Mouse (Mus musculus): Measurements from ENCODE around the gene Nop10. TPM values are rescaled to one million over a fixed set of nuclear protein-coding genes. Genes with fewer than 3 reads are reported as not detected.

Nop10 gene
- polyA plus RNA-seq, 1 experiment, result 108 TPM

- Histone ChIP-seq H3K27ac (ENCODE audit: control insufficient read depth, insufficient read depth, low read depth, low read length) (no peak overlapping the region), H3K36me3 (ENCODE audit: control insufficient read depth, insufficient read depth, low read length) (no peaks in the 10 kb centered on the region), H3K27me3 (ENCODE audit: control insufficient read depth, insufficient read depth, low read length) (no peaks in the 10 kb centered on the region), H3K4me3 (ENCODE audit: control insufficient read depth, low read depth, low read length) (no peak overlapping the region), H3K4me1 (ENCODE audit: control insufficient read depth, insufficient read depth, low read length) (no peaks in the 10 kb centered on the region)
- no peak for TF ChIP-seq POLR2A (IDR thresholded peaks at IDR 0.05; ENCODE audit: control insufficient read depth, low read depth, low read length)
- no peak for TF ChIP-seq CTCF (IDR thresholded peaks at IDR 0.05; ENCODE audit: control insufficient read depth, insufficient read depth, insufficient replicate concordance, low read depth, low read length)
Measured at GRCm38 (mm10) chr2:112292823-112293222, 31.1 kb downstream of the Nop10 start.

GRCm38 (mm10) chr2:112296211-112296610 lies 34.5 kb downstream of the Nop10 start:
- no peak for TF ChIP-seq CTCF (IDR thresholded peaks at IDR 0.05; ENCODE audit: control insufficient read depth, insufficient read depth, insufficient replicate concordance, low read depth, low read length)
- no peak for TF ChIP-seq POLR2A (IDR thresholded peaks at IDR 0.05; ENCODE audit: control insufficient read depth, low read depth, low read length)
- H3K4me3 ChIP-seq (ENCODE audit: control insufficient read depth, low read depth, low read length), result no peak overlapping the region
- H3K27ac ChIP-seq (ENCODE audit: control insufficient read depth, insufficient read depth, low read depth, low read length), result no peak overlapping the region
- no peaks in the 10 kb centered on the region for H3K27me3 ChIP-seq (ENCODE audit: control insufficient read depth, insufficient read depth, low read length)
- H3K4me1 ChIP-seq (ENCODE audit: control insufficient read depth, insufficient read depth, low read length), result no peaks in the 10 kb centered on the region
- H3K36me3 ChIP-seq (ENCODE audit: control insufficient read depth, insufficient read depth, low read length), result no peaks in the 10 kb centered on the region

- Histone ChIP-seq H3K27me3 (ENCODE audit: control insufficient read depth, insufficient read depth, low read length) (no peaks in the 10 kb centered on the region), H3K27ac (ENCODE audit: control insufficient read depth, insufficient read depth, low read depth, low read length) (no peak overlapping the region), H3K4me3 (ENCODE audit: control insufficient read depth, low read depth, low read length) (no peak overlapping the region), H3K36me3 (ENCODE audit: control insufficient read depth, insufficient read depth, low read length) (no peaks in the 10 kb centered on the region), H3K4me1 (ENCODE audit: control insufficient read depth, insufficient read depth, low read length) (no peaks in the 10 kb centered on the region)
- TF ChIP-seq POLR2A (IDR thresholded peaks at IDR 0.05; ENCODE audit: control insufficient read depth, low read depth, low read length) (no peak), CTCF (IDR thresholded peaks at IDR 0.05; ENCODE audit: control insufficient read depth, insufficient read depth, insufficient replicate concordance, low read depth, low read length) (no peak)
Measured at GRCm38 (mm10) chr2:112298221-112298620, 36.5 kb downstream of the Nop10 start.

- TF ChIP-seq POLR2A (IDR thresholded peaks at IDR 0.05; ENCODE audit: control insufficient read depth, low read depth, low read length), result no peak
- TF ChIP-seq CTCF (IDR thresholded peaks at IDR 0.05; ENCODE audit: control insufficient read depth, insufficient read depth, insufficient replicate concordance, low read depth, low read length), result no peak
- H3K27ac ChIP-seq (ENCODE audit: control insufficient read depth, insufficient read depth, low read depth, low read length), result no peak overlapping the region
- H3K27me3 ChIP-seq (ENCODE audit: control insufficient read depth, insufficient read depth, low read length), result no peaks in the 10 kb centered on the region
- no peaks in the 10 kb centered on the region for H3K4me1 ChIP-seq (ENCODE audit: control insufficient read depth, insufficient read depth, low read length)
- H3K36me3 ChIP-seq (ENCODE audit: control insufficient read depth, insufficient read depth, low read length), result no peaks in the 10 kb centered on the region
- no peak overlapping the region for H3K4me3 ChIP-seq (ENCODE audit: control insufficient read depth, low read depth, low read length)
Measured at GRCm38 (mm10) chr2:112308671-112309070, 46.9 kb downstream of the Nop10 start.

- Histone ChIP-seq H3K4me1 (ENCODE audit: control insufficient read depth, insufficient read depth, low read length) (no peaks in the 10 kb centered on the region), H3K27me3 (ENCODE audit: control insufficient read depth, insufficient read depth, low read length) (no peaks in the 10 kb centered on the region), H3K4me3 (ENCODE audit: control insufficient read depth, low read depth, low read length) (no peak overlapping the region), H3K27ac (ENCODE audit: control insufficient read depth, insufficient read depth, low read depth, low read length) (no peak overlapping the region), H3K36me3 (ENCODE audit: control insufficient read depth, insufficient read depth, low read length) (no peaks in the 10 kb centered on the region)
- TF ChIP-seq CTCF (IDR thresholded peaks at IDR 0.05; ENCODE audit: control insufficient read depth, insufficient read depth, insufficient replicate concordance, low read depth, low read length) (no peak), POLR2A (IDR thresholded peaks at IDR 0.05; ENCODE audit: control insufficient read depth, low read depth, low read length) (no peak)
Measured at GRCm38 (mm10) chr2:112309161-112309600, 47.5 kb downstream of the Nop10 start.

Other genes with a start within 250 kb of the Nop10 start
- gene Olfr1310, start 249.2 kb upstream of the Nop10 start, polyA plus RNA-seq (2012; rRNA removed), result not detected in 2 replicates
- gene Olfr1311, start 237.5 kb upstream of the Nop10 start, polyA plus RNA-seq (2012; rRNA removed), result not detected in 2 replicates
- not detected in 2 replicates for gene Olfr1312, start 211.7 kb upstream of the Nop10 start, polyA plus RNA-seq (2012; rRNA removed)
- not detected in 2 replicates for gene Olfr1313, start 184.1 kb upstream of the Nop10 start, polyA plus RNA-seq (2012; rRNA removed)
- gene Olfr1314, start 165.1 kb upstream of the Nop10 start, polyA plus RNA-seq (2012; rRNA removed), result not detected in 2 replicates
- not detected in 2 replicates for gene Olfr1315-ps1, start 146.5 kb upstream of the Nop10 start, polyA plus RNA-seq (2012; rRNA removed)
- gene Olfr1316, start 126.9 kb upstream of the Nop10 start, polyA plus RNA-seq (2012; rRNA removed), result not detected in 2 replicates
- gene Olfr1317, start 121.6 kb upstream of the Nop10 start, polyA plus RNA-seq (2012; rRNA removed), result not detected in 2 replicates
- not detected in 2 replicates for gene Olfr1318, start 107.7 kb upstream of the Nop10 start, polyA plus RNA-seq (2012; rRNA removed)
- gene Lpcat4, start 22.5 kb upstream of the Nop10 start, polyA plus RNA-seq (2012; rRNA removed), result 74.6 and 88.6 TPM in 2 replicates
- 22.6 and 23.7 TPM in 2 replicates for gene Nutm1, start 2.6 kb upstream of the Nop10 start, polyA plus RNA-seq (2012; rRNA removed)
- gene Slc12a6, start 3.9 kb downstream of the Nop10 start, polyA plus RNA-seq (2012; rRNA removed), result 28.8 and 34.1 TPM in 2 replicates
- not detected in 2 replicates for gene Gm21985, start 4.4 kb downstream of the Nop10 start, polyA plus RNA-seq (2012; rRNA removed)
- gene Emc4, start 106.1 kb downstream of the Nop10 start, polyA plus RNA-seq (2012; rRNA removed), result 105 and 118 TPM in 2 replicates
- 0.78 and 1.1 TPM in 2 replicates for gene Katnbl1, start 117.3 kb downstream of the Nop10 start, polyA plus RNA-seq (2012; rRNA removed)
- 8.2 and 10.6 TPM in 2 replicates for gene Emc7, start 193.1 kb downstream of the Nop10 start, polyA plus RNA-seq (2012; rRNA removed)
- gene Chrm5, start 218.8 kb downstream of the Nop10 start, polyA plus RNA-seq (2012; rRNA removed), result 0.18 TPM in 1 of 2 replicates, not detected in the other
- 145 and 155 TPM in 2 replicates for gene Aven, start 231.0 kb downstream of the Nop10 start, polyA plus RNA-seq (2012; rRNA removed)

Data from testis, adult 2 months (tissue).